Mouse (Mus musculus) liver, embryonic 11.5 days (tissue): ENCODE data around the gene Inafm1. TPM values are rescaled to one million over a fixed set of nuclear protein-coding genes. Genes with fewer than 3 reads are reported as not detected.

Experiments
- ATAC-seq: fragments of 200-750 bp; cut with Nextera tagmentation; replicated peaks from 2 replicates; pipeline ENCODE4 v1.8.0; 2017; ENCODE audit warnings: moderate number of reproducible peaks, mild to moderate bottlenecking, moderate TSS enrichment, moderate library complexity; ENCODE audit not compliant: low FRiP score
- DNase-seq: peaks from one replicate; pipeline ENCODE4 v3.0.0-alpha.2; 2017; ENCODE audit warnings: low spot score
- H3K27ac ChIP-seq: fragments of 300-500 bp; sonication (generic); 2 replicates; pipeline ENCODE4 v1.5.1; 2014; ENCODE audit warnings: mild to moderate bottlenecking, low read depth, low read length, control low read depth
- H3K27me3 ChIP-seq: fragments of 300-500 bp; sonication (generic); replicated peaks from 2 replicates; pipeline ENCODE4 v1.6.1; 2014; ENCODE audit warnings: low read length, mixed read lengths; ENCODE audit not compliant: control insufficient read depth, insufficient read depth
- H3K36me3 ChIP-seq: fragments of 300-500 bp; sonication (generic); 2 replicates; pipeline ENCODE4 v1.6.1; 2014; ENCODE audit warnings: mild to moderate bottlenecking, low read length, moderate library complexity, mixed read lengths; ENCODE audit not compliant: control insufficient read depth, insufficient read depth
- H3K4me1 ChIP-seq: fragments of 300-500 bp; sonication (generic); replicated peaks from 2 replicates; pipeline ENCODE4 v1.6.1; 2014; ENCODE audit warnings: low read length, mixed read lengths; ENCODE audit not compliant: control insufficient read depth, insufficient read depth
- H3K4me2 ChIP-seq: fragments of 300-500 bp; sonication (generic); 2 replicates; pipeline ENCODE4 v1.6.1; 2014; ENCODE audit warnings: mild to moderate bottlenecking, control low read depth, moderate library complexity
- H3K4me3 ChIP-seq: fragments of 300-500 bp; sonication (generic); 2 replicates; pipeline ENCODE4 v1.5.1; 2014; ENCODE audit warnings: low read depth, low read length, control low read depth
- H3K9ac ChIP-seq: fragments of 300-500 bp; sonication (generic); 2 replicates; pipeline ENCODE4 v1.6.1; 2014; ENCODE audit warnings: low read depth, low read length, control low read depth
- H3K9me3 ChIP-seq: fragments of 300-500 bp; sonication (generic); 2 replicates; pipeline ENCODE4 v1.6.1; 2016; ENCODE audit warnings: low read length, inconsistent platforms, mixed read lengths; ENCODE audit not compliant: control insufficient read depth
- WGBS: fragments of 180-500 bp; shearing (Covaris S2); extraction: QIAGEN DNeasy Blood & Tissue Kit; methylation state at CpG from one replicate; pipeline ENCODE4 v1.1.7; 2014; 5-methylcytosine and 5-hydroxymethylcytosine counted together
- polyA plus RNA-seq: library from polyadenylated mRNA; unstranded; fragments of >200 nt; fragmentation: Nextera tagmentation; extraction: Ambion mirVana; gene quantifications from 2 replicates; pipeline ENCODE4 v1.2.1, GENCODE M21; 2014

Inafm1 gene
- polyA plus RNA-seq, 1 experiment from 2014 or later = 10.6 TPM

- H3K36me3 ChIP-seq = no peaks in the 10 kb centered on the region
- peak overlapping the region; percentile 64 for H3K4me2 ChIP-seq
- ATAC-seq (peak; percentile 56), DNase-seq (no peak)
- peak overlapping the region; percentile 86 for H3K27ac ChIP-seq
- H3K9me3 ChIP-seq = no peaks in the 10 kb centered on the region
- peak overlapping the region; percentile 44 for H3K4me3 ChIP-seq
- 22% methylated on average over 4 of the region's 4 CpGs for WGBS
- peaks cover 1% of the 10 kb centered on the region for H3K27me3 ChIP-seq
- H3K4me1 ChIP-seq = peaks cover 26% of the 10 kb centered on the region
- peak overlapping the region; percentile 63; the same call in 1 of the 2 replicates for H3K9ac ChIP-seq
These were observed 20.9 kb upstream of the Inafm1 start for GRCm38 (mm10) chr7:16294346-16294745.

- peaks cover 15% of the 10 kb centered on the region for H3K36me3 ChIP-seq
- H3K4me3 ChIP-seq = no peak overlapping the region
- H3K27me3 ChIP-seq = no peaks in the 10 kb centered on the region
- H3K9me3 ChIP-seq = no peaks in the 10 kb centered on the region
- peaks cover 11% of the 10 kb centered on the region for H3K4me1 ChIP-seq
- 73% methylated on average over 1 of the region's 1 CpGs for WGBS
- no peak overlapping the region for H3K27ac ChIP-seq
- DNase-seq = no peak
- H3K4me2 ChIP-seq = no peak overlapping the region
- no peak overlapping the region for H3K9ac ChIP-seq
- ATAC-seq = no peak
These were observed 14.4 kb upstream of the Inafm1 start for GRCm38 (mm10) chr7:16287791-16288190.

GRCm38 (mm10) chr7:16287016-16287415 lies 13.6 kb upstream of the Inafm1 start:
- Histone ChIP-seq H3K27me3 (no peaks in the 10 kb centered on the region), H3K9me3 (no peaks in the 10 kb centered on the region), H3K27ac (peak overlapping the region; percentile 89), H3K9ac (peak overlapping the region; percentile 68), H3K36me3 (peaks cover 22% of the 10 kb centered on the region), H3K4me3 (peak overlapping the region; percentile 58), H3K4me1 (peaks cover 11% of the 10 kb centered on the region), H3K4me2 (peak overlapping the region; percentile 96)
- 76% methylated on average over 2 of the region's 2 CpGs for WGBS
- no peak for ATAC-seq
- no peak for DNase-seq

GRCm38 (mm10) chr7:16286026-16286961 lies 12.9 kb upstream of the Inafm1 start, which contains the start of gene Ccdc9:
Gene Ccdc9 (minus strand): TSS chr7:16286795.
- Histone ChIP-seq H3K4me1 (peaks cover 11% of the 10 kb centered on the region), H3K27ac (peak within 1 kb of the TSS; percentile 89), H3K36me3 (peaks cover 29% of the 10 kb centered on the region), H3K4me2 (peak within 1 kb of the TSS; percentile 96), H3K9ac (peak within 1 kb of the TSS; percentile 68), H3K9me3 (no peaks in the 10 kb centered on the region), H3K27me3 (no peaks in the 10 kb centered on the region), H3K4me3 (peak within 1 kb of the TSS; percentile 58)
- ATAC-seq (peak; percentile 88), DNase-seq (peak; percentile 100)
- WGBS = under 1% methylated on average over 70 of the region's 70 CpGs

- DNase-seq (peak; percentile 68), ATAC-seq (peak; percentile 48)
- H3K9me3 ChIP-seq = no peaks in the 10 kb centered on the region
- no peaks in the 10 kb centered on the region for H3K27me3 ChIP-seq
- 3% methylated on average over 14 of the region's 14 CpGs for WGBS
- H3K27ac ChIP-seq = peak overlapping the region; percentile 70
- H3K36me3 ChIP-seq = peaks cover 35% of the 10 kb centered on the region
- peak overlapping the region; percentile 96 for H3K4me2 ChIP-seq
- peaks cover 11% of the 10 kb centered on the region for H3K4me1 ChIP-seq
- H3K9ac ChIP-seq = peak overlapping the region; percentile 48
- H3K4me3 ChIP-seq = peak overlapping the region; percentile 58
These were observed 12.1 kb upstream of the Inafm1 start for GRCm38 (mm10) chr7:16285450-16286025.

- H3K4me1 ChIP-seq = peaks cover 11% of the 10 kb centered on the region
- 69% methylated on average over 9 of the region's 9 CpGs for WGBS
- H3K4me2 ChIP-seq = peak overlapping the region; percentile 96
- no peaks in the 10 kb centered on the region for H3K27me3 ChIP-seq
- H3K9ac ChIP-seq = peak overlapping the region; percentile 48
- peak overlapping the region; percentile 58 for H3K4me3 ChIP-seq
- no peaks in the 10 kb centered on the region for H3K9me3 ChIP-seq
- DNase-seq (no peak), ATAC-seq (no peak)
- peak overlapping the region; percentile 70; the same call in 1 of the 2 replicates for H3K27ac ChIP-seq
- peaks cover 41% of the 10 kb centered on the region for H3K36me3 ChIP-seq
These were observed 11.5 kb upstream of the Inafm1 start for GRCm38 (mm10) chr7:16284904-16285303.

GRCm38 (mm10) chr7:16284001-16284400 lies 10.6 kb upstream of the Inafm1 start:
- H3K27ac ChIP-seq = no peak overlapping the region
- peaks cover 42% of the 10 kb centered on the region for H3K36me3 ChIP-seq

GRCm38 (mm10) chr7:16282334-16282733 lies 8.9 kb upstream of the Inafm1 start:
- no peak overlapping the region for H3K27ac ChIP-seq
- H3K9me3 ChIP-seq = no peaks in the 10 kb centered on the region
- H3K27me3 ChIP-seq = no peaks in the 10 kb centered on the region
- no peak for DNase-seq
- H3K4me1 ChIP-seq = peaks cover 11% of the 10 kb centered on the region
- no peak overlapping the region for H3K4me3 ChIP-seq
- ATAC-seq = no peak
- no peak overlapping the region for H3K9ac ChIP-seq
- H3K36me3 ChIP-seq = peaks cover 46% of the 10 kb centered on the region
- 93% methylated on average over 13 of the region's 13 CpGs for WGBS
- no peak overlapping the region for H3K4me2 ChIP-seq

More at GRCm38 (mm10) chr7:16284001-16284400, 10.6 kb upstream of the Inafm1 start:
- H3K4me2 ChIP-seq = no peak overlapping the region
- no peaks in the 10 kb centered on the region for H3K9me3 ChIP-seq
- peak overlapping the region; percentile 7; the same call in 1 of the 2 replicates for H3K4me3 ChIP-seq
- ATAC-seq = no peak
- peaks cover 11% of the 10 kb centered on the region for H3K4me1 ChIP-seq
- no peak overlapping the region for H3K9ac ChIP-seq
- WGBS = 92% methylated on average over 8 of the region's 8 CpGs
- DNase-seq = no peak
- no peaks in the 10 kb centered on the region for H3K27me3 ChIP-seq
